Mouse (Mus musculus) kidney, adult 9 months (tissue): ENCODE measurements at regions not wholly inside any gene's neighbourhood (a gene's known extent, or its start where the extent isn't known, plus 50 kb on each side); places are given as distances from the start of the nearest gene placed in this dataset.

Experiments used
- DNase-seq: peaks from one replicate; pipeline ENCODE4 v3.0.0; 2022

GRCm38 (mm10) chr12:27593436-27593835 lies 251.1 kb upstream of the Sox11 start:
- DNase-seq: no peak

- no peak for DNase-seq
These were observed 233.8 kb upstream of the Sox11 start for GRCm38 (mm10) chr12:27576109-27576700.

GRCm38 (mm10) chr12:27575629-27576028 lies 233.3 kb upstream of the Sox11 start:
- no peak for DNase-seq

GRCm38 (mm10) chr12:27567250-27567649 lies 224.9 kb upstream of the Sox11 start:
- DNase-seq: no peak

GRCm38 (mm10) chr12:27565965-27566507 lies 223.7 kb upstream of the Sox11 start:
- DNase-seq: no peak

GRCm38 (mm10) chr12:27564641-27565306 lies 222.4 kb upstream of the Sox11 start:
- DNase-seq: no peak

GRCm38 (mm10) chr12:27563900-27564299 lies 221.5 kb upstream of the Sox11 start:
- no peak for DNase-seq

GRCm38 (mm10) chr12:27552809-27553208 lies 210.4 kb upstream of the Sox11 start:
- no peak for DNase-seq

- DNase-seq: no peak
These were observed 195.8 kb upstream of the Sox11 start for GRCm38 (mm10) chr12:27538210-27538609.

GRCm38 (mm10) chr12:27537507-27537906 lies 195.1 kb upstream of the Sox11 start:
- DNase-seq: no peak

GRCm38 (mm10) chr12:27537017-27537416 lies 194.6 kb upstream of the Sox11 start:
- DNase-seq: no peak

- no peak for DNase-seq
These were observed 183.2 kb upstream of the Sox11 start for GRCm38 (mm10) chr12:27525604-27526003.

- DNase-seq: no peak
These were observed 170.9 kb upstream of the Sox11 start for GRCm38 (mm10) chr12:27513253-27513652.

GRCm38 (mm10) chr12:27508226-27508560 lies 165.8 kb upstream of the Sox11 start:
- no peak for DNase-seq

GRCm38 (mm10) chr12:27507523-27508225 lies 165.3 kb upstream of the Sox11 start:
- peak; percentile 91 for DNase-seq

GRCm38 (mm10) chr12:27502716-27503486 lies 160.5 kb upstream of the Sox11 start:
- DNase-seq: no peak

GRCm38 (mm10) chr12:27500516-27500915 lies 158.1 kb upstream of the Sox11 start:
- no peak for DNase-seq

- DNase-seq: no peak
These were observed 156.9 kb upstream of the Sox11 start for GRCm38 (mm10) chr12:27499276-27499675.

GRCm38 (mm10) chr12:27496826-27497557 lies 154.6 kb upstream of the Sox11 start:
- DNase-seq: no peak

GRCm38 (mm10) chr12:27492270-27492669 lies 149.9 kb upstream of the Sox11 start:
- DNase-seq: peak; percentile 4

GRCm38 (mm10) chr12:27481230-27481629 lies 138.9 kb upstream of the Sox11 start:
- no peak for DNase-seq

GRCm38 (mm10) chr12:27479601-27480001 lies 137.2 kb upstream of the Sox11 start:
- no peak for DNase-seq

GRCm38 (mm10) chr12:27474631-27475030 lies 132.3 kb upstream of the Sox11 start:
- DNase-seq: no peak
